Mouse (Mus musculus) heart, adult 2 months (tissue): Measurements from ENCODE around the gene Pgd. TPM values are rescaled to one million over a fixed set of nuclear protein-coding genes. Genes with fewer than 3 reads are reported as not detected.
"Not testable (repeated sequence)": the region's sequence is repeated elsewhere in the genome, so short reads cannot be mapped to it uniquely, and the experiment has no call there.

Source experiments
- DNase-seq, 2 experiments: peaks; one replicate each; pipeline ENCODE4 v3.0.0; 2021
- H3K27ac ChIP-seq: fragments of 200-600 bp; 2 replicates; pipeline ENCODE4 v1.8.1; 2022
- H3K27me3 ChIP-seq: fragments of 200-500 bp; 2 replicates; pipeline ENCODE4 v1.6.1; 2012; ENCODE audit warnings: mild to moderate bottlenecking, low read length, inconsistent platforms, mixed read lengths; ENCODE audit not compliant: control insufficient read depth, insufficient read depth
- H3K36me3 ChIP-seq: fragments of 200-500 bp; 2 replicates; pipeline ENCODE4 v1.6.1; 2012; ENCODE audit warnings: low read length, inconsistent platforms; ENCODE audit not compliant: control insufficient read depth, insufficient read depth
- H3K4me1 ChIP-seq: fragments of 200-500 bp; 2 replicates; pipeline ENCODE4 v1.6.1; 2011; ENCODE audit warnings: low read length; ENCODE audit not compliant: control insufficient read depth, insufficient read depth
- H3K4me3 ChIP-seq: fragments of 200-600 bp; 2 replicates; pipeline ENCODE4 v1.8.1; 2022
- H3K79me2 ChIP-seq: fragments of 200-500 bp; replicated peaks from 2 replicates; pipeline ENCODE4 v1.6.1; 2012; ENCODE audit warnings: mild to moderate bottlenecking, inconsistent platforms, low read length, moderate library complexity, mixed read lengths; ENCODE audit not compliant: control insufficient read depth, insufficient read depth
- H3K9ac ChIP-seq: fragments of 200-500 bp; 2 replicates; pipeline ENCODE4 v1.6.1; 2012; ENCODE audit warnings: low read depth, mild to moderate bottlenecking, control low read depth, inconsistent platforms, low read length, mixed read lengths
- CTCF ChIP-seq: fragments of 200-600 bp; IDR thresholded peaks from 2 replicates; pipeline ENCODE4 v1.8.1; 2022; ENCODE audit warnings: antibody characterized with exemption, mild to moderate bottlenecking, moderate library complexity
- EP300 ChIP-seq: fragments of 200-500 bp; IDR thresholded peaks from 2 replicates; pipeline ENCODE4 v1.6.1; 2011; ENCODE audit warnings: low read depth, low read length, control low read depth; ENCODE audit not compliant: insufficient read depth
- POLR2A ChIP-seq: fragments of 200-500 bp; IDR thresholded peaks from 2 replicates; pipeline ENCODE4 v1.6.1; 2011; ENCODE audit warnings: mild to moderate bottlenecking, low read depth, low read length, control low read depth; ENCODE audit not compliant: insufficient read depth
- WGBS: fragments of 180-500 bp; shearing (Covaris S2); methylation state at CpG from one replicate; pipeline ENCODE4 v1.1.7; 2018; 5-methylcytosine and 5-hydroxymethylcytosine counted together
- intact Hi-C: fragments of 180-260 bp; cut with DNase I; formaldehyde crosslinking; loops from one replicate; pipeline ENCODE4 v1.15.1; 2025
- polyA plus RNA-seq: library from polyadenylated mRNA; depleted of rRNA; stranded (reverse); fragments of >200 nt; gene quantifications from 2 replicates; pipeline ENCODE4 v1.2.3, GENCODE M21; 2012
- total RNA-seq, 2 experiments: library from RNA; stranded (reverse); gene quantifications; 2 replicates each; pipeline ENCODE4 v1.2.3; 2021

The Pgd gene
- total and polyA plus RNA-seq, 3 experiments: 32.8 to 44.8 (median 36.8) TPM

- DNase-seq: no peak
- no peaks in the 10 kb centered on the region for H3K4me1 ChIP-seq
- intact Hi-C loops: no loop called here
- no peaks in the 10 kb centered on the region for H3K27me3 ChIP-seq
- H3K79me2 ChIP-seq: no peaks in the 10 kb centered on the region
- 89% methylated on average over 23 of the region's 23 CpGs for whole genome bisulfite sequencing
- H3K4me3 ChIP-seq: no peak overlapping the region
- no peak overlapping the region for H3K9ac ChIP-seq
- no peak for TF ChIP-seq POLR2A
- TF ChIP-seq EP300: no peak
- no peak for TF ChIP-seq CTCF
- H3K27ac ChIP-seq: no peak overlapping the region
- no peaks in the 10 kb centered on the region for H3K36me3 ChIP-seq
Measured at GRCm38 (mm10) chr4:149131021-149131752, 35.4 kb downstream of the Pgd start.

GRCm38 (mm10) chr4:149128467-149128866 lies 38.1 kb downstream of the Pgd start:
- no peaks in the 10 kb centered on the region for H3K36me3 ChIP-seq
- H3K27ac ChIP-seq: no peak overlapping the region
- H3K4me3 ChIP-seq: no peak overlapping the region
- DNase-seq: no peak
- TF ChIP-seq EP300: no peak
- TF ChIP-seq POLR2A: no peak
- no peak for TF ChIP-seq CTCF
- H3K79me2 ChIP-seq: no peaks in the 10 kb centered on the region
- intact Hi-C loops: no loop called here
- no peaks in the 10 kb centered on the region for H3K27me3 ChIP-seq
- no peak overlapping the region for H3K9ac ChIP-seq
- 91% methylated on average over 18 of the region's 18 CpGs for WGBS
- H3K4me1 ChIP-seq: no peaks in the 10 kb centered on the region

- Histone ChIP-seq H3K4me1 (no peaks in the 10 kb centered on the region), H3K27me3 (no peaks in the 10 kb centered on the region), H3K27ac (no peak within 1 kb of the TSS), H3K79me2 (no peaks in the 10 kb centered on the region), H3K4me3 (no peak within 1 kb of the TSS), H3K9ac (no peak within 1 kb of the TSS), H3K36me3 (no peaks in the 10 kb centered on the region)
- TF ChIP-seq CTCF: no peak
- TF ChIP-seq EP300: no peak
- TF ChIP-seq POLR2A: no peak
- intact Hi-C loops: no loop called here
- DNase-seq: no peak
- WGBS: 70% methylated on average over 11 of the region's 11 CpGs
Measured at GRCm38 (mm10) chr4:149126663-149127062, 39.9 kb downstream of the Pgd start, which contains the start of gene Cort. Gene Cort, minus strand, starts transcription at chr4:149126763.

GRCm38 (mm10) chr4:149126115-149126509 lies 40.5 kb downstream of the Pgd start:
- 85% methylated on average over 6 of the region's 6 CpGs for WGBS
- intact Hi-C loops: no loop called here

GRCm38 (mm10) chr4:149125341-149126114 lies 41.0 kb downstream of the Pgd start:
- H3K9ac ChIP-seq: no peak overlapping the region
- no peak for DNase-seq
- no peaks in the 10 kb centered on the region for H3K27me3 ChIP-seq
- no peak overlapping the region for H3K27ac ChIP-seq
- no peaks in the 10 kb centered on the region for H3K36me3 ChIP-seq
- H3K4me1 ChIP-seq: no peaks in the 10 kb centered on the region
- intact Hi-C loops: no loop called here
- TF ChIP-seq EP300: no peak
- TF ChIP-seq POLR2A: no peak
- no peak for TF ChIP-seq CTCF
- no peaks in the 10 kb centered on the region for H3K79me2 ChIP-seq
- 65% methylated on average over 11 of the region's 11 CpGs for WGBS
- no peak overlapping the region for H3K4me3 ChIP-seq

More at GRCm38 (mm10) chr4:149126115-149126509, 40.5 kb downstream of the Pgd start:
- no peak overlapping the region for H3K9ac ChIP-seq
- no peaks in the 10 kb centered on the region for H3K36me3 ChIP-seq
- no peaks in the 10 kb centered on the region for H3K4me1 ChIP-seq
- TF ChIP-seq EP300 (no peak), POLR2A (no peak), CTCF (no peak)
- H3K4me3 ChIP-seq: no peak overlapping the region
- no peak overlapping the region for H3K27ac ChIP-seq
- no peaks in the 10 kb centered on the region for H3K27me3 ChIP-seq
- no peaks in the 10 kb centered on the region for H3K79me2 ChIP-seq
- no peak for DNase-seq

GRCm38 (mm10) chr4:149123432-149123831 lies 43.1 kb downstream of the Pgd start:
- H3K9ac ChIP-seq: no peak overlapping the region
- H3K27ac ChIP-seq: no peak overlapping the region
- no peaks in the 10 kb centered on the region for H3K36me3 ChIP-seq
- WGBS: 65% methylated on average over 5 of the region's 5 CpGs
- no peaks in the 10 kb centered on the region for H3K27me3 ChIP-seq
- no peak overlapping the region for H3K4me3 ChIP-seq
- no peaks in the 10 kb centered on the region for H3K79me2 ChIP-seq
- H3K4me1 ChIP-seq: no peaks in the 10 kb centered on the region
- TF ChIP-seq EP300 (no peak), CTCF (no peak), POLR2A (no peak)
- intact Hi-C loops: no loop called here
- DNase-seq: no peak

- intact Hi-C loops: not testable (repeated sequence)
Measured at GRCm38 (mm10) chr4:149119978-149120562, 46.5 kb downstream of the Pgd start.

More at GRCm38 (mm10) chr4:149119978-149120562, 46.5 kb downstream of the Pgd start:
- H3K36me3 ChIP-seq, DNase-seq, H3K27ac ChIP-seq, H3K9ac ChIP-seq, H3K27me3 ChIP-seq, H3K4me1 ChIP-seq, H3K79me2 ChIP-seq, H3K4me3 ChIP-seq: not testable (repeated sequence)
- 74% methylated on average over 12 of the region's 12 CpGs for WGBS
